Mouse (Mus musculus) forebrain, embryonic 10.5 days (tissue): Measurements from ENCODE around the gene Iqsec2. TPM values are rescaled to one million over a fixed set of nuclear protein-coding genes. Genes with fewer than 3 reads are reported as not detected.

Source experiments
- DNase-seq: peaks from one replicate; pipeline ENCODE4 v3.0.0-alpha.2; 2017; ENCODE audit warnings: low spot score; ENCODE audit errors: extremely low spot score
- H3K27ac ChIP-seq: fragments of 300-500 bp; sonication (generic); 2 replicates; pipeline ENCODE4 v1.5.1; 2016; ENCODE audit warnings: mild to moderate bottlenecking
- H3K27me3 ChIP-seq: fragments of 300-500 bp; sonication (generic); 2 replicates; pipeline ENCODE4 v1.6.1; 2016; ENCODE audit warnings: mild to moderate bottlenecking; ENCODE audit not compliant: poor library complexity, severe bottlenecking
- H3K36me3 ChIP-seq: fragments of 300-500 bp; sonication (generic); replicated peaks from 2 replicates; pipeline ENCODE4 v1.6.1; 2016; ENCODE audit warnings: mild to moderate bottlenecking, moderate library complexity
- H3K4me1 ChIP-seq: fragments of 300-500 bp; sonication (generic); 2 replicates; pipeline ENCODE4 v1.6.1; 2016
- H3K4me3 ChIP-seq: fragments of 300-500 bp; sonication (generic); 2 replicates; pipeline ENCODE4 v1.5.1; 2016; ENCODE audit warnings: mild to moderate bottlenecking, moderate library complexity
- H3K9me3 ChIP-seq: fragments of 300-500 bp; sonication (generic); 2 replicates; pipeline ENCODE4 v1.6.1; 2016; ENCODE audit warnings: mild to moderate bottlenecking, moderate library complexity
- WGBS: fragments of 180-500 bp; shearing (Covaris S2); methylation state at CpG from one replicate; pipeline ENCODE4 v1.1.7; 2016; 5-methylcytosine and 5-hydroxymethylcytosine counted together
- polyA plus RNA-seq: library from polyadenylated mRNA; unstranded; fragments of >200 nt; fragmentation: Nextera tagmentation; extraction: Ambion mirVana; gene quantifications from 2 replicates; pipeline ENCODE4 v1.2.1, GENCODE M21; 2016

The Iqsec2 gene
- polyA plus RNA-seq, 1 experiment from 2014 or later, result 1.4 TPM

- H3K4me1 ChIP-seq, result no peaks in the 10 kb centered on the region
- H3K4me3 ChIP-seq, result no peak overlapping the region
- 92% methylated on average over 4 of the region's 4 CpGs for WGBS
- no peaks in the 10 kb centered on the region for H3K9me3 ChIP-seq
- H3K36me3 ChIP-seq, result no peaks in the 10 kb centered on the region
- peaks cover 99% of the 10 kb centered on the region for H3K27me3 ChIP-seq
- no peak for DNase-seq
- H3K27ac ChIP-seq, result no peak overlapping the region
Observed at GRCm38 (mm10) chrX:152161404-152161803, 17.3 kb downstream of the Iqsec2 start.

GRCm38 (mm10) chrX:152164061-152164460, 20.0 kb downstream of the Iqsec2 start:
- peaks cover 99% of the 10 kb centered on the region for H3K27me3 ChIP-seq
- H3K27ac ChIP-seq, result no peak overlapping the region

GRCm38 (mm10) chrX:152166161-152166560, 22.1 kb downstream of the Iqsec2 start:
- Histone ChIP-seq H3K4me3 (no peak overlapping the region), H3K9me3 (no peaks in the 10 kb centered on the region), H3K4me1 (peaks cover 9% of the 10 kb centered on the region), H3K36me3 (no peaks in the 10 kb centered on the region), H3K27ac (no peak overlapping the region), H3K27me3 (peaks cover 99% of the 10 kb centered on the region)
- 87% methylated on average over 6 of the region's 6 CpGs for WGBS
- DNase-seq, result no peak

More at GRCm38 (mm10) chrX:152164061-152164460, 20.0 kb downstream of the Iqsec2 start:
- no peaks in the 10 kb centered on the region for H3K4me1 ChIP-seq
- no peaks in the 10 kb centered on the region for H3K36me3 ChIP-seq
- no peak overlapping the region for H3K4me3 ChIP-seq
- H3K9me3 ChIP-seq, result no peaks in the 10 kb centered on the region
- no peak for DNase-seq

- 96% methylated on average over 1 of the region's 1 CpGs for WGBS
Observed at GRCm38 (mm10) chrX:152168521-152168920, 24.5 kb downstream of the Iqsec2 start.

GRCm38 (mm10) chrX:152171041-152172026, 27.3 kb downstream of the Iqsec2 start:
- 77% methylated on average over 6 of the region's 6 CpGs for WGBS
- peaks cover 98% of the 10 kb centered on the region for H3K27me3 ChIP-seq
- peaks cover 25% of the 10 kb centered on the region for H3K4me1 ChIP-seq
- no peak overlapping the region for H3K4me3 ChIP-seq
- DNase-seq, result peak; percentile 21
- no peaks in the 10 kb centered on the region for H3K9me3 ChIP-seq
- H3K36me3 ChIP-seq, result no peaks in the 10 kb centered on the region
- peak overlapping the region; percentile 66 for H3K27ac ChIP-seq

More at GRCm38 (mm10) chrX:152168521-152168920, 24.5 kb downstream of the Iqsec2 start:
- Histone ChIP-seq H3K9me3 (no peaks in the 10 kb centered on the region), H3K27ac (no peak overlapping the region), H3K4me1 (peaks cover 25% of the 10 kb centered on the region), H3K27me3 (peaks cover 99% of the 10 kb centered on the region), H3K36me3 (no peaks in the 10 kb centered on the region), H3K4me3 (no peak overlapping the region)
- DNase-seq, result no peak

GRCm38 (mm10) chrX:152172487-152172935, 28.4 kb downstream of the Iqsec2 start:
- H3K4me1 ChIP-seq, result peaks cover 25% of the 10 kb centered on the region
- no peaks in the 10 kb centered on the region for H3K9me3 ChIP-seq
- H3K36me3 ChIP-seq, result no peaks in the 10 kb centered on the region
- 54% methylated on average over 3 of the region's 3 CpGs for WGBS
- H3K27ac ChIP-seq, result no peak overlapping the region
- DNase-seq, result no peak
- no peak overlapping the region for H3K4me3 ChIP-seq
- peaks cover 98% of the 10 kb centered on the region for H3K27me3 ChIP-seq

- DNase-seq, result peak; percentile 21
- 30% methylated on average over 3 of the region's 3 CpGs for WGBS
- Histone ChIP-seq H3K4me1 (peaks cover 34% of the 10 kb centered on the region), H3K27me3 (peaks cover 98% of the 10 kb centered on the region), H3K4me3 (no peak overlapping the region), H3K9me3 (no peaks in the 10 kb centered on the region), H3K27ac (no peak overlapping the region), H3K36me3 (no peaks in the 10 kb centered on the region)
Observed at GRCm38 (mm10) chrX:152175284-152175683, 31.2 kb downstream of the Iqsec2 start.

- Histone ChIP-seq H3K4me3 (no peak overlapping the region), H3K27ac (no peak overlapping the region), H3K36me3 (no peaks in the 10 kb centered on the region), H3K4me1 (peaks cover 10% of the 10 kb centered on the region), H3K27me3 (peaks cover 97% of the 10 kb centered on the region), H3K9me3 (no peaks in the 10 kb centered on the region)
- 97% methylated on average over 2 of the region's 2 CpGs for WGBS
- DNase-seq, result no peak
Observed at GRCm38 (mm10) chrX:152177897-152178296, 33.8 kb downstream of the Iqsec2 start.

GRCm38 (mm10) chrX:152178843-152179545, 34.9 kb downstream of the Iqsec2 start:
- H3K27ac ChIP-seq, result no peak overlapping the region
- peaks cover 10% of the 10 kb centered on the region; the same call in 1 of the 2 replicates for H3K4me1 ChIP-seq
- peaks cover 94% of the 10 kb centered on the region for H3K27me3 ChIP-seq
- DNase-seq, result no peak
- WGBS, result 61% methylated on average over 8 of the region's 8 CpGs
- H3K36me3 ChIP-seq, result no peaks in the 10 kb centered on the region
- no peak overlapping the region; the same call in 1 of the 2 replicates for H3K4me3 ChIP-seq
- H3K9me3 ChIP-seq, result no peaks in the 10 kb centered on the region

GRCm38 (mm10) chrX:152179670-152180656, 35.9 kb downstream of the Iqsec2 start:
- no peak for DNase-seq
- peaks cover 93% of the 10 kb centered on the region for H3K27me3 ChIP-seq
- 63% methylated on average over 7 of the region's 7 CpGs for WGBS

GRCm38 (mm10) chrX:152187151-152187550, 43.1 kb downstream of the Iqsec2 start:
- Histone ChIP-seq H3K27ac (no peak overlapping the region), H3K9me3 (no peaks in the 10 kb centered on the region), H3K27me3 (peaks cover 96% of the 10 kb centered on the region), H3K36me3 (no peaks in the 10 kb centered on the region), H3K4me3 (no peak overlapping the region), H3K4me1 (no peaks in the 10 kb centered on the region)
- DNase-seq, result no peak

More at GRCm38 (mm10) chrX:152179670-152180656, 35.9 kb downstream of the Iqsec2 start:
- Histone ChIP-seq H3K4me1 (peaks cover 10% of the 10 kb centered on the region; the same call in 1 of the 2 replicates), H3K27ac (no peak overlapping the region), H3K9me3 (no peaks in the 10 kb centered on the region), H3K36me3 (no peaks in the 10 kb centered on the region), H3K4me3 (no peak overlapping the region)

GRCm38 (mm10) chrX:152191266-152191665, 47.2 kb downstream of the Iqsec2 start:
- Histone ChIP-seq H3K9me3 (no peaks in the 10 kb centered on the region), H3K27me3 (peaks cover 100% of the 10 kb centered on the region), H3K4me3 (no peak overlapping the region), H3K27ac (no peak overlapping the region), H3K4me1 (no peaks in the 10 kb centered on the region), H3K36me3 (no peaks in the 10 kb centered on the region)
- 89% methylated on average over 1 of the region's 1 CpGs for WGBS
- no peak for DNase-seq
